Mouse (Mus musculus) forebrain, embryonic 16.5 days (tissue): ENCODE data around the gene Sart1. TPM values are rescaled to one million over a fixed set of nuclear protein-coding genes. Genes with fewer than 3 reads are reported as not detected.

Experiments
- ATAC-seq: fragments of 200-750 bp; cut with Nextera tagmentation; 2 replicates; pipeline ENCODE4 v1.8.0; 2017; ENCODE audit warnings: mild to moderate bottlenecking, moderate library complexity
- H3K27ac ChIP-seq: fragments of 300-500 bp; sonication (generic); 2 replicates; pipeline ENCODE4 v1.5.1; 2014; ENCODE audit warnings: low read length, control low read depth
- H3K27me3 ChIP-seq: fragments of 300-500 bp; sonication (generic); replicated peaks from 2 replicates; pipeline ENCODE4 v1.6.1; 2014; ENCODE audit warnings: low read length; ENCODE audit not compliant: control insufficient read depth, insufficient read depth
- H3K36me3 ChIP-seq: fragments of 300-500 bp; sonication (generic); 2 replicates; pipeline ENCODE4 v1.6.1; 2014; ENCODE audit not compliant: control insufficient read depth, insufficient read depth
- H3K4me1 ChIP-seq: fragments of 300-500 bp; sonication (generic); replicated peaks from 2 replicates; pipeline ENCODE4 v1.6.1; 2014; ENCODE audit warnings: low read length; ENCODE audit not compliant: control insufficient read depth, insufficient read depth
- H3K4me2 ChIP-seq: fragments of 300-500 bp; sonication (generic); 2 replicates; pipeline ENCODE4 v1.6.1; 2014; ENCODE audit warnings: mild to moderate bottlenecking, low read length, control low read depth
- H3K4me3 ChIP-seq: fragments of 300-500 bp; sonication (generic); replicated peaks from 2 replicates; pipeline ENCODE4 v1.5.1; 2014; ENCODE audit warnings: mild to moderate bottlenecking, low read length, control low read depth
- H3K9ac ChIP-seq: fragments of 300-500 bp; sonication (generic); replicated peaks from 2 replicates; pipeline ENCODE4 v1.6.1; 2014; ENCODE audit warnings: low read depth, low read length, control low read depth
- H3K9me3 ChIP-seq: fragments of 300-500 bp; sonication (generic); 2 replicates; pipeline ENCODE4 v1.6.1; 2016; ENCODE audit warnings: low read length; ENCODE audit not compliant: control insufficient read depth
- WGBS: fragments of 180-500 bp; shearing (Covaris S2); extraction: QIAGEN DNeasy Blood & Tissue Kit; methylation state at CpG from one replicate; pipeline ENCODE4 v1.1.7; 2014; 5-methylcytosine and 5-hydroxymethylcytosine counted together
- polyA plus RNA-seq: library from polyadenylated mRNA; unstranded; fragments of >200 nt; fragmentation: Nextera tagmentation; extraction: Ambion mirVana; gene quantifications from 2 replicates; pipeline ENCODE4 v1.2.1, GENCODE M21; 2015

Sart1 gene
- polyA plus RNA-seq, 1 experiment from 2014 or later = 75.1 TPM

GRCm38 (mm10) chr19:5348064-5348463, 40.4 kb downstream of the Sart1 start:
- 85% methylated on average over 6 of the region's 6 CpGs for WGBS
- no peak overlapping the region for H3K4me2 ChIP-seq

DNA sequence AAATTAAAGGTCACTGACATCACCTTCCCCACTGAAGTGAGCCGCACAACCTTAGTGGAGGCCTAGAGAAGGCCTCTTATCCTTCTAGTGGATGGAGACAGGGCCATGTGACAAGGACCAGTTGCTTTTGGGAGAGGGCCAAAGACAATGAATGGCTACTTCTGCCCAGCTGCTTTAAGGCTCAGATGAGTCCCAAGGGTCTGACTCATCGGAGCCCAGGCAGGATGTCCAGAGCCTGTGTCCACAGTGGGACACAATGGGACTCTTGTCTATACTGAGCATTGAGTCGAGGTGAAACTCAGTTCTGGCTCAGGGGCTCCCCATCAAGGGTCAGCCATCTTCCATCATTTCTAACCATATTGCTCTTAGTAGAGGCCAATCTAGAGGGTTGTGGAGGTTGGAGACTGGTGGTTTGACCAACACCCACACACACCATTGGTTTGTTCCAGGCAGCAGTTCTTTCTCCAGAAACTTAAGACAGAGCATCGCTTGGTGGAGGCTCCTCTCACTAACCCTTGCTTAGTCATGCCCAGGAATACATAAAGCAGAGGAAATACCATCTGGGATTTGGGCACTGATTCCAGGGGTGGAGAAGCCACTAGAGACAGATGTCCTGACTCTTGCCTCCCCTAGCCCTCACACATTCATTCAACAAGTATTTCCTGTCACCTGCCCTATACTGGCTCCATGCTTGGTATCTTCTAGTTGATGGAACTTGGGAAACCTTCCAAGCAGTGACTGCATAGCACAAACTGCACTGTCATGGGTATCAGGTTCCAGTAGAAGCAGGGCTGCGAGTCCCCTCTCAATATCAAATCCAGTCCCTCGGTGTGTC, 43.0 kb downstream of the Sart1 start:
- ATAC-seq = no peak
- no peak overlapping the region for H3K27ac ChIP-seq
- no peak overlapping the region for H3K4me2 ChIP-seq
- no peaks in the 10 kb centered on the region for H3K27me3 ChIP-seq
- no peak overlapping the region for H3K4me3 ChIP-seq
- no peaks in the 10 kb centered on the region for H3K36me3 ChIP-seq
- H3K9me3 ChIP-seq = no peaks in the 10 kb centered on the region
- no peak overlapping the region for H3K9ac ChIP-seq
- 81% methylated on average over 6 of the region's 6 CpGs for WGBS
- H3K4me1 ChIP-seq = peaks cover 6% of the 10 kb centered on the region

More at GRCm38 (mm10) chr19:5348064-5348463, 40.4 kb downstream of the Sart1 start:
- no peak for ATAC-seq
- no peaks in the 10 kb centered on the region for H3K27me3 ChIP-seq
- no peak overlapping the region for H3K4me3 ChIP-seq
- H3K9ac ChIP-seq = no peak overlapping the region
- H3K27ac ChIP-seq = no peak overlapping the region
- H3K36me3 ChIP-seq = no peaks in the 10 kb centered on the region
- H3K9me3 ChIP-seq = no peaks in the 10 kb centered on the region
- H3K4me1 ChIP-seq = peaks cover 6% of the 10 kb centered on the region

DNA sequence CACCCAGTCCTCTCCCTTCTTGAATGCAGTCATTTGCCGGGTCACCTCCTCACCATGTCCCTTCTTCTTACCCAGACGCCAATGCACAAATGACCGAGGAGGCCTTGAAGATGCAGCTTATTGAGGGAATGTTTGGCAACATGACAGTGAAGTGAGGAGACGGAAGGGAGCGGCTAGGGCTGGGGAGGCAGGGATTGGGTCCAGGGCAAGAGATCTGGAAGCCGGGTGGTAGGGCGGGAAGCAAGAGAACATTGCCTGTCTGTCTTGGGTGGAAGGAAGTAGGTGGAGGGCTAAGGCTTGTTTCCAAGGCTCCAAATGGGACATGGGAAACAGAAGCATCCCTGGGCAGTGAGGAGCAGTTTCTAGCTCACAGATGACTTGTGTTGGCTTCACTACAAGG, 47.1 kb downstream of the Sart1 start:
- Histone ChIP-seq H3K9ac (no peak overlapping the region), H3K27me3 (no peaks in the 10 kb centered on the region), H3K36me3 (no peaks in the 10 kb centered on the region), H3K4me3 (no peak overlapping the region), H3K27ac (no peak overlapping the region), H3K9me3 (no peaks in the 10 kb centered on the region), H3K4me1 (no peaks in the 10 kb centered on the region), H3K4me2 (no peak overlapping the region)
- 92% methylated on average over 7 of the region's 7 CpGs for WGBS
- ATAC-seq = no peak

DNA sequence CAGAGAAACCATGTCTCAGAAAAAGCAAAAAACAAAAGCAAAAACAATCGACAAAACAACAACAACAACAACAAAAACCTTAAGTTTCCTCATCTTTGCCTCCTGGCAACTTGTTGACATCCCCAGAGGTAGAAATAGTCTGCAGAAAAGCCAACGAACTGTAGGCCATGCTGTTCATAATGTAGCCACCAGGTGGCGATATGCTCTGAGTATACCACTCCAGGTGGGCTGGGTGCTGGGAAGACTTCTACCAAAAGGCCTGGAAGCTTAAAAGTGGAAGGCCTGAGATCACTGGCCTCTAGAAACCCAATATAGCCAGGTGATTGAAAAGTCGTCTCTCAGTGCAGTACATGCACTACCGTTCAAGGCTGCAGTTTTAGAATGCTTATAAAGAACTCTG, 50.5 kb downstream of the Sart1 start:
- Histone ChIP-seq H3K4me1 (no peaks in the 10 kb centered on the region), H3K9me3 (no peaks in the 10 kb centered on the region), H3K27me3 (no peaks in the 10 kb centered on the region), H3K4me2 (no peak overlapping the region), H3K36me3 (no peaks in the 10 kb centered on the region), H3K27ac (no peak overlapping the region), H3K4me3 (no peak overlapping the region), H3K9ac (no peak overlapping the region)
- no peak for ATAC-seq
- WGBS = 20% methylated on average over 5 of the region's 5 CpGs

DNA sequence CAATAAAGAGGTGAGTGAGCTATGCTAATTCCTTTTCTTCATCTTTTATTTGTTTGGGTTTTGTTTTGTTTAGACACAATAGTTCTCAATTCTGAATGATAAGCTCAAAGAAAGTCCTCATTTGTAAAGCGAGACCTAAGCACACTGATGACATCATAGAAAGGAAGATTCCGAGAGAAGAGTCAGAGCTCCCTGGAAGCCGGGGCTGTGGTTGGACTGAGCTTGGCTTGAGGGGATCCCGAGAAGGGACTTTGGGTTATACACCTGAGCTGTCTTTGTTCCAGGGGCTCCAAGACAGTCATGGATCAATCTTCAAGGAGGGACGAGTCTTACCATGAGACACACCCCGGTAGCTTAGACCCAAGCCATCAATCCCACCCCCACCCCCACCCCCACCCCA, 53.1 kb downstream of the Sart1 start, which contains the start of gene Catsper1:
Gene Catsper1, plus strand, starts transcription at position 301 of the 400 bp plus-strand sequence.
- H3K27ac ChIP-seq = no peak within 1 kb of the TSS
- no peaks in the 10 kb centered on the region for H3K27me3 ChIP-seq
- no peak within 1 kb of the TSS for H3K4me3 ChIP-seq
- 86% methylated on average over 6 of the region's 6 CpGs for WGBS
- H3K4me1 ChIP-seq = no peaks in the 10 kb centered on the region
- no peaks in the 10 kb centered on the region for H3K36me3 ChIP-seq
- H3K4me2 ChIP-seq = no peak within 1 kb of the TSS
- no peaks in the 10 kb centered on the region for H3K9me3 ChIP-seq
- no peak for ATAC-seq
- H3K9ac ChIP-seq = no peak within 1 kb of the TSS

- Histone ChIP-seq H3K4me3 (no peak overlapping the region), H3K36me3 (no peaks in the 10 kb centered on the region), H3K27ac (no peak overlapping the region), H3K9me3 (no peaks in the 10 kb centered on the region), H3K4me2 (no peak overlapping the region), H3K27me3 (no peaks in the 10 kb centered on the region), H3K9ac (no peak overlapping the region), H3K4me1 (no peaks in the 10 kb centered on the region)
- ATAC-seq = no peak
- 82% methylated on average over 5 of the region's 5 CpGs for WGBS
Measured at GRCm38 (mm10) chr19:5334741-5335140, 53.8 kb downstream of the Sart1 start.

GRCm38 (mm10) chr19:5327970-5328369, 60.5 kb downstream of the Sart1 start:
- WGBS = 84% methylated on average over 19 of the region's 19 CpGs
- no peak for ATAC-seq
- no peak overlapping the region for H3K4me3 ChIP-seq

More at GRCm38 (mm10) chr19:5327970-5328369, 60.5 kb downstream of the Sart1 start:
- no peaks in the 10 kb centered on the region for H3K27me3 ChIP-seq
- no peak overlapping the region for H3K4me2 ChIP-seq
- H3K9me3 ChIP-seq = no peaks in the 10 kb centered on the region
- no peaks in the 10 kb centered on the region for H3K4me1 ChIP-seq
- H3K36me3 ChIP-seq = no peaks in the 10 kb centered on the region
- no peak overlapping the region for H3K27ac ChIP-seq
- H3K9ac ChIP-seq = no peak overlapping the region

Other genes with a start within 250 kb of the Sart1 start
- gene Pacs1, start 115.6 kb downstream of the Sart1 start, polyA plus RNA-seq = 38.0 and 39.1 TPM in 2 replicates
- 347 and 373 TPM in 2 replicates for gene Sf3b2, start 93.2 kb downstream of the Sart1 start, polyA plus RNA-seq
- 36.3 and 40.5 TPM in 2 replicates for gene Gal3st3, start 90.4 kb downstream of the Sart1 start, polyA plus RNA-seq
- not detected in 2 replicates for gene Catsper1, start 53.0 kb downstream of the Sart1 start, polyA plus RNA-seq
- 3.0 and 4.7 TPM in 2 replicates for gene Cst6, start 39.1 kb downstream of the Sart1 start, polyA plus RNA-seq
- 43.3 and 49.9 TPM in 2 replicates for gene Eif1ad, start 22.0 kb downstream of the Sart1 start, polyA plus RNA-seq
- gene Banf1, start 21.5 kb downstream of the Sart1 start, polyA plus RNA-seq = 378 and 389 TPM in 2 replicates
- gene Tsga10ip, start 13.8 kb upstream of the Sart1 start, polyA plus RNA-seq = not detected in 2 replicates
- gene Drap1, start 36.3 kb upstream of the Sart1 start, polyA plus RNA-seq = 283 and 294 TPM in 2 replicates
- 61.1 and 62.9 TPM in 2 replicates for gene AI837181, start 36.4 kb upstream of the Sart1 start, polyA plus RNA-seq
- not detected in 2 replicates for gene Fosl1, start 58.8 kb upstream of the Sart1 start, polyA plus RNA-seq
- gene Ccdc85b, start 69.2 kb upstream of the Sart1 start, polyA plus RNA-seq = 8.6 and 8.8 TPM in 2 replicates
- 165 and 185 TPM in 2 replicates for gene Fibp, start 71.9 kb upstream of the Sart1 start, polyA plus RNA-seq
- gene Ctsw, start 79.8 kb upstream of the Sart1 start, polyA plus RNA-seq = 5.7 and 6.3 TPM in 2 replicates
- 30.2 and 39.1 TPM in 2 replicates for gene Efemp2, start 85.3 kb upstream of the Sart1 start, polyA plus RNA-seq
- 56.0 and 60.5 TPM in 2 replicates for gene Mus81, start 99.7 kb upstream of the Sart1 start, polyA plus RNA-seq
- 3,630 and 3,701 TPM in 2 replicates for gene Cfl1, start 101.8 kb upstream of the Sart1 start, polyA plus RNA-seq
- gene 1700020D05Rik, start 115.1 kb upstream of the Sart1 start, polyA plus RNA-seq = 0.32 and 0.70 TPM in 2 replicates
- 76.1 and 87.8 TPM in 2 replicates for gene Snx32, start 121.8 kb upstream of the Sart1 start, polyA plus RNA-seq
- 0.08 and 0.09 TPM in 2 replicates for gene Ovol1, start 171.9 kb upstream of the Sart1 start, polyA plus RNA-seq
- 1.9 and 2.0 TPM in 2 replicates for gene Ap5b1, start 179.3 kb upstream of the Sart1 start, polyA plus RNA-seq
- 81.0 and 86.7 TPM in 2 replicates for gene Rnaseh2c, start 213.2 kb upstream of the Sart1 start, polyA plus RNA-seq
- gene Kat5, start 221.5 kb upstream of the Sart1 start, polyA plus RNA-seq = 76.8 and 78.1 TPM in 2 replicates
- gene Rela, start 248.8 kb upstream of the Sart1 start, polyA plus RNA-seq = 37.0 and 41.6 TPM in 2 replicates